Mouse (Mus musculus) kidney, postnatal 0 days (tissue): ENCODE measurements around the gene Fam187a. TPM values are rescaled to one million over a fixed set of nuclear protein-coding genes. Genes with fewer than 3 reads are reported as not detected.
A peak's percentile ranks its signal among the peaks of the same experiment; 100 is the strongest.

Source experiments
- ATAC-seq: fragments of 200-750 bp; cut with Nextera tagmentation; replicated peaks from 2 replicates; pipeline ENCODE4 v1.8.0; 2017; ENCODE audit warnings: low read depth, moderate number of reproducible peaks, moderate TSS enrichment, moderate library complexity; ENCODE audit not compliant: low FRiP score
- DNase-seq: peaks from one replicate; pipeline ENCODE4 v3.0.0-alpha.2; 2016; ENCODE audit warnings: low spot score
- H3K27ac ChIP-seq: fragments of 300-500 bp; sonication (generic); 2 replicates; pipeline ENCODE4 v1.5.1; 2014; ENCODE audit warnings: mild to moderate bottlenecking
- H3K27me3 ChIP-seq: fragments of 300-500 bp; sonication (generic); 2 replicates; pipeline ENCODE4 v1.6.1; 2014; ENCODE audit warnings: low read length, mixed read lengths; ENCODE audit not compliant: insufficient read depth
- H3K36me3 ChIP-seq: fragments of 300-500 bp; sonication (generic); 2 replicates; pipeline ENCODE4 v1.6.1; 2014; ENCODE audit warnings: low read length, mixed read lengths; ENCODE audit not compliant: insufficient read depth
- H3K4me1 ChIP-seq: fragments of 300-500 bp; sonication (generic); replicated peaks from 2 replicates; pipeline ENCODE4 v1.6.1; 2014; ENCODE audit warnings: antibody characterized with exemption, low read length, mixed read lengths; ENCODE audit not compliant: insufficient read depth
- H3K4me2 ChIP-seq: fragments of 300-500 bp; sonication (generic); 2 replicates; pipeline ENCODE4 v1.6.1; 2014; ENCODE audit warnings: mild to moderate bottlenecking, low read length, moderate library complexity, mixed read lengths
- H3K4me3 ChIP-seq: fragments of 300-500 bp; sonication (generic); replicated peaks from 2 replicates; pipeline ENCODE4 v1.5.1; 2014; ENCODE audit warnings: low read depth, low read length
- H3K9ac ChIP-seq: fragments of 300-500 bp; sonication (generic); 2 replicates; pipeline ENCODE4 v1.6.1; 2014; ENCODE audit warnings: low read depth, low read length
- H3K9me3 ChIP-seq: fragments of 300-500 bp; sonication (generic); replicated peaks from 2 replicates; pipeline ENCODE4 v1.6.1; 2016; ENCODE audit warnings: low read length, inconsistent platforms, mixed read lengths
- CTCF ChIP-seq: IDR thresholded peaks from 2 replicates; pipeline ENCODE4 v1.5.1; 2016; ENCODE audit warnings: antibody characterized with exemption, low read depth, mild to moderate bottlenecking, moderate library complexity
- WGBS: fragments of 180-500 bp; shearing (Covaris S2); extraction: QIAGEN DNeasy Blood & Tissue Kit; methylation state at CpG from one replicate; pipeline ENCODE4 v1.1.7; 2014; 5-methylcytosine and 5-hydroxymethylcytosine counted together
- polyA plus RNA-seq: library from polyadenylated mRNA; unstranded; fragments of >200 nt; fragmentation: Nextera tagmentation; extraction: Ambion mirVana; gene quantifications from 2 replicates; pipeline ENCODE4 v1.2.1, GENCODE M21; 2015

Fam187a gene
- polyA plus RNA-seq, 1 experiment from 2014 or later, result not detected

- Histone ChIP-seq H3K27me3 (no peaks in the 10 kb centered on the region), H3K9ac (no peak overlapping the region), H3K4me2 (no peak overlapping the region), H3K9me3 (no peaks in the 10 kb centered on the region), H3K4me3 (no peak overlapping the region), H3K36me3 (no peaks in the 10 kb centered on the region), H3K27ac (no peak overlapping the region), H3K4me1 (0 out of 2 replicates have a peak, but pooled peaks cover 2% of the 10 kb centered on the region)
- TF ChIP-seq CTCF, result no peak
- DNase-seq, result no peak
- no peak for ATAC-seq
- WGBS, result 80% methylated on average over 9 of the region's 9 CpGs
These were observed 13.4 kb downstream of the Fam187a start for GRCm38 (mm10) chr11:102898408-102898807.

- Histone ChIP-seq H3K4me3 (no peak within 1 kb of the TSS), H3K9me3 (no peaks in the 10 kb centered on the region), H3K27ac (no peak within 1 kb of the TSS), H3K27me3 (no peaks in the 10 kb centered on the region), H3K4me1 (no peaks in the 10 kb centered on the region), H3K4me2 (no peak within 1 kb of the TSS; the same call in 1 of the 2 replicates), H3K36me3 (0 out of 2 replicates have a peak, but pooled peaks cover 3% of the 10 kb centered on the region), H3K9ac (no peak within 1 kb of the TSS)
- ATAC-seq (peak; percentile 50; the same call in 1 of the 2 replicates), DNase-seq (peak; percentile 94)
- 6% methylated on average over 7 of the region's 7 CpGs for WGBS
- TF ChIP-seq CTCF, result peak; percentile 98
These were observed 15.8 kb downstream of the Fam187a start, which contains the start of gene Gfap for GRCm38 (mm10) chr11:102900763-102901162. TSS of gene Gfap (minus strand) at chr11:102900912.

- H3K27me3 ChIP-seq, result no peaks in the 10 kb centered on the region
- H3K4me1 ChIP-seq, result no peaks in the 10 kb centered on the region
- no peaks in the 10 kb centered on the region for H3K9me3 ChIP-seq
- TF ChIP-seq CTCF, result no peak
- no peak for ATAC-seq
- no peak overlapping the region for H3K4me3 ChIP-seq
- WGBS, result 58% methylated on average over 4 of the region's 4 CpGs
- peaks cover 8% of the 10 kb centered on the region; the same call in 1 of the 2 replicates for H3K36me3 ChIP-seq
- H3K9ac ChIP-seq, result no peak overlapping the region
- H3K4me2 ChIP-seq, result no peak overlapping the region; the same call in 1 of the 2 replicates
- H3K27ac ChIP-seq, result no peak overlapping the region
- DNase-seq, result no peak
These were observed 16.2 kb downstream of the Fam187a start for GRCm38 (mm10) chr11:102901199-102901598.

GRCm38 (mm10) chr11:102902107-102902506 lies 17.1 kb downstream of the Fam187a start:
- TF ChIP-seq CTCF, result no peak
- H3K4me1 ChIP-seq, result no peaks in the 10 kb centered on the region
- H3K27ac ChIP-seq, result no peak overlapping the region
- no peak for ATAC-seq
- H3K4me2 ChIP-seq, result no peak overlapping the region
- no peak overlapping the region for H3K4me3 ChIP-seq
- DNase-seq, result no peak
- peaks cover 16% of the 10 kb centered on the region; the same call in 1 of the 2 replicates for H3K36me3 ChIP-seq
- H3K9me3 ChIP-seq, result no peaks in the 10 kb centered on the region
- H3K9ac ChIP-seq, result no peak overlapping the region
- WGBS, result 79% methylated on average over 5 of the region's 5 CpGs
- no peaks in the 10 kb centered on the region for H3K27me3 ChIP-seq

- Histone ChIP-seq H3K9ac (no peak overlapping the region), H3K4me1 (no peaks in the 10 kb centered on the region), H3K36me3 (peaks cover 28% of the 10 kb centered on the region), H3K27me3 (no peaks in the 10 kb centered on the region), H3K4me3 (no peak overlapping the region), H3K9me3 (no peaks in the 10 kb centered on the region), H3K27ac (no peak overlapping the region), H3K4me2 (no peak overlapping the region)
- WGBS, result 68% methylated on average over 7 of the region's 7 CpGs
- ATAC-seq (no peak), DNase-seq (no peak)
- TF ChIP-seq CTCF, result no peak
These were observed 18.7 kb downstream of the Fam187a start for GRCm38 (mm10) chr11:102903654-102904053.

GRCm38 (mm10) chr11:102911376-102911775 lies 26.4 kb downstream of the Fam187a start:
- no peak overlapping the region for H3K4me2 ChIP-seq
- H3K36me3 ChIP-seq, result peaks cover 60% of the 10 kb centered on the region
- no peaks in the 10 kb centered on the region for H3K27me3 ChIP-seq
- DNase-seq (no peak), ATAC-seq (no peak)
- H3K4me1 ChIP-seq, result no peaks in the 10 kb centered on the region
- no peaks in the 10 kb centered on the region for H3K9me3 ChIP-seq
- no peak for TF ChIP-seq CTCF
- H3K9ac ChIP-seq, result no peak overlapping the region
- WGBS, result 71% methylated on average over 7 of the region's 7 CpGs
- H3K4me3 ChIP-seq, result no peak overlapping the region
- no peak overlapping the region for H3K27ac ChIP-seq

GRCm38 (mm10) chr11:102915380-102915779 lies 30.4 kb downstream of the Fam187a start:
- Histone ChIP-seq H3K27ac (no peak overlapping the region), H3K9ac (no peak overlapping the region), H3K9me3 (no peaks in the 10 kb centered on the region), H3K36me3 (peaks cover 29% of the 10 kb centered on the region), H3K4me3 (no peak overlapping the region), H3K27me3 (no peaks in the 10 kb centered on the region), H3K4me2 (no peak overlapping the region), H3K4me1 (no peaks in the 10 kb centered on the region)
- TF ChIP-seq CTCF, result no peak
- ATAC-seq, result no peak
- DNase-seq, result no peak
- WGBS, result 92% methylated on average over 9 of the region's 9 CpGs
